Mouse (Mus musculus): ENCODE measurements around the gene Nav3. TPM values are rescaled to one million over a fixed set of nuclear protein-coding genes. Genes with fewer than 3 reads are reported as not detected.

Gene Nav3
- 7.3 and 7.4 TPM in 2 replicates for polyA plus RNA-seq (2015; fragmentation: Nextera tagmentation; extraction: Ambion mirVana)

GRCm38 (mm10) chr10:110455838-110456493, at the start of gene Nav3:
Gene Nav3 (minus strand): TSS chr10:110456204.

Measured in skeletal muscle tissue, postnatal 0 days (tissue).